Mouse (Mus musculus) gonadal fat pad, adult 2 months (tissue): ENCODE measurements around the gene Nrros. TPM values are rescaled to one million over a fixed set of nuclear protein-coding genes. Genes with fewer than 3 reads are reported as not detected.
"Not testable (repeated sequence)": the region's sequence is repeated elsewhere in the genome, so short reads cannot be mapped to it uniquely, and the experiment has no call there.

Source experiments
- DNase-seq: peaks from one replicate; pipeline ENCODE4 v3.0.0-alpha.2; 2012; ENCODE audit warnings: low read depth
- polyA plus RNA-seq: library from polyadenylated mRNA; depleted of rRNA; stranded (reverse); fragments of >200 nt; gene quantifications from 2 replicates; pipeline ENCODE4 v1.2.3, GENCODE M21; 2012; rRNA removed

Nrros gene
- polyA plus RNA-seq, 1 experiment: 28.9 TPM

DNA sequence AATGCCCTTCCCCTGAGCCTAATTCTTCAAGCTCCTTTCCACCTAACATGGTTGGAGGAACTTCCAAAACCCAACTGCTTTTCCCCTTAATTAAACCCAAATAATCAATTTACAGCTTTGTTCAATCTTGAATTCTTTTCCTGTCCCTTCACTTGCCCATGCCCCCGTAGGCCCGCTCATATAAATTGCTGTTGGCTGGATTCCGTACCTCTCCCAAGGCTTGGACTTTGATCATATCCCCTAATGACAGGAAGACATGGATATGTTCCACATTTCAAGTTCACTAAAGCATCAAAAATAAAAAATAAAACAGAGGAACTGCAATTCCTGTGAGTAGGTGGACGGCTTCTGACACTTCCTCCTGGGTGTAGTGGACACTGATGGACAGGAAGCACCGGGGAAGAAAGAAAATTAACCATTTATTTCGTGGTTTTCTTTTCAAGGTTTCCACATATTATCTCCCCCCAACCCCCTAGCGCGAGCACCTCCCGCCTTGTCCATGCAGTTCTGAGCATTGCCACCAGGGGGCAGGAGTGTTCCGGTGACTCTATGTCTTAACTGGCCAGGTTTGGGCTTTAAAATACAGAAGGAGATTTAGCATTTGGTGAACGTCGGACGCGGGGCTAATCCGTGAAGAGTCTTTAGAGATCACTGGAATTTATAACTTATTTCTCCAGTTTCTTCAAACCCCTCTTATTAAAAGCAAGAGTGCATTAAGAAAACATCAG is 50.3 kb downstream of the Nrros start:
- no peak for DNase-seq

DNA sequence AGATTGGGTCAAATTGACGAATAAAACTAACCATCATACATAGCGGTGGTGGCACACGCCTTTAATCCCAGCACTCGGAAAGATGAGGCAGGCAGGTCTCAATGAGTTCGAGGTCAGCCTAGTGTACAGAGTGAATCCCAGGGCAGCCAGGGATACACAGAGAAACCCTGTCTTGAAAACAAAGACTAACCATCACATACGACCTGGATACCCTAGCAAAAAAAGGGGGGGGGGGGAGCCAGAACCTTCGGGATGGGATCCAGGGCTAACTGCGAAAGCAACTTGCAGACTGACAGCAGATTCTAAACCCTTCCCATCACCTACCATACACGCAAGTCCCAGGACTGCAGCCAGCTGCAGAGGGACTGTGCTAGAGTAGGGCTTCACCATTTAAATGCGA is 51.0 kb downstream of the Nrros start:
- no peak for DNase-seq

DNA sequence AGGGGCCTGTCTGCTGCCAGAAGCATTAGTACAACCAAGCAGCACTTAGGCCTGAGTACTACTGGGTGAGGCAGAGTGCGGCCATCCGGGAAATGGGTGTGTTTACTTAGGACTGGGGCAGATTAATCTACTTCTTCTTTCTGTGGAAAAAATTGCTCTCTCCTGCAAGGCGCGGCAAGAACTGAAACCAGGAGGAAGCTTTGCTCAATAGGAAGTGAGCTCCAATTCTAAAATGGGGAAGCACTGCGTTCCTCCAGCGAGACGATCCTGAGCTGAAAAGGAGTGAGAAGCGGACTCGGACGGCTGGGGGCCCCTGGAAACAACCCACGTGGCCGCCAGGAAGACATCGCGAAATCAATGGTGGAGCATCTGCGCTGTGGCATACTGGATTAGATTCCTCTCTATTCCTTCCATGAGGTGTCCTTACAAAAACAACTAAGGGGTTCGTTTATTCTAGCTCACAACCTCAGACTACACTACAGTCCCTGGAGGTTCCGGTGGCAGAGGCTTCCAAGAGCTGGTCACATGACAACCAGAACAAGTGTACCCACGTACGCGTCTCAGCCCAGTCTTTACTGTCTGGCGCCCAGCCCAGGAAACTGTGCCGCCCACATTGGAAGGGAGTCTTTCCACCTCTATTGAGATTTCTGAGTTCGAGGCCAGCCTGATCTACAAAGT is 51.7 kb downstream of the Nrros start:
- no peak for DNase-seq

DNA sequence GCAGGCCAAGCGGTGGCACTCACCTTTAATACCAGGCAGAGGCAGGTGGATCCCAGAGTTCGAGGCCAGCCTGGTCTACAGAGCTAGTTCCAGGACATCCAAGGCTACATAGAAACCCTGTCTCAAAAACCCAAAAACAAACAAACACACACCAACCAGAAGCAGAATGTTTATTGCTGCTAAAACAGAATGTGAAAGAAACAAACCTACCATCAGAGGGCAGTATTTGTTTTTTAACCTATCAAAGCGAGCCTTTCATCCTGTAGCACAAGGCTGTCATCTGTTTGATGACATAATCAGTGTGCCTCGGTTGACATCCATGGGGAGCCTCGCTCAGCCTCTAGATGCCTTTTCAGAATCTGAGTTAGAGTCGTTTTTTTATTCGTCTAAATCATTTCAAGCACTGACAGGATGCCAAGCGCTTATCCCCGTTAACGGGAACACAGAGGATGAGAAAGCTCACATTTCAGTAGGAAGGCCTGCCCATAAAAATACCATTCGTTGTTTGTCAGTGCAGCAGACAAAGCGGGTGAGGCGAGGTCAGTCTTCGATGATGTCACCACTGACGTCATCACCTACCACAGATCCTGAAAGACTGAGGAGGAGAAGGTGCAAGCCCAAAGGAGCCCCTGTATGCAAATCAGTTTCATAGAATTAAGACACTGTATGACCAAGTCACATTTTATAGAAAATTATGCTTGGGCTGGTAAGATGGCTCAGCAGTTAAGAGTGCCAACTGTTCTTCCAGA is 54.3 kb downstream of the Nrros start:
- DNase-seq: no peak

DNA sequence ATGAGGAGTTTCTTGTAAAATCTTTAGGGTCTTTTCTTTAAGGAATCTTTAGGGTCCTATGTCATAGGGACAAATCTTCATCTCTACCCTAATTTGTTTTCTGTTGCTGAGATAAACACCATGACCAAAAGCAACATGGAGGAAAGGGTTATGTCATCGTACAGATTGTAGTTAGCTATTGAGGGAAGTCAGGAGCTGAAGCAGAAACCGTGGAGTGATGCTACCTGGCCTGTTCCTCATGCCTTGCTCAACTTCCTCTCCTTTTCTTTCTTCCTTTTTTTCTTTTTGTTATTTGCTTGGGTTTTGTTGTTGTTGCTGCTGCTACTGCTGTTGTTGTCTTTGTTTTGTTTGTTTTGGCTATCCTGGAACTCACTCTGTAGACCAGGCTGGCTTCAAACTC is 56.8 kb downstream of the Nrros start:
- DNase-seq: no peak

DNA sequence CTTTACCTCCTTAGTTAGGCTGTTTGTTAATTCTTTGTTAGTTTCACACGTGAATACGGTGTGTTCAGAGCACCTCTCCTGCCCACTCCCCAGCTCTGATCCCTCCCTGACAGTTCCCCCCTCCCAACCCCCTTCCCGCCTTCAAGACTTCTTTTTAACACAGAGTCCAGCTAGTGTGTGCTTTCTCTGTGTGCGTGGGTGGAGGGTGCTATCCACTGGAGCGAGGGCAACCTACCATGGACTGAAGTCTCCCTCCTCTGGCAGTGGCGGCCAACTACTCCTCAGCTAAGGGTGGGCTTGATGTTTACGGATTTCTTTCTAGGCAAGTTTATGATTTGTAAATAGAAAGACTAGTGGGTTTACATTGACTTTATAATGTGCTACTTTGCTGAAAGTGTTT is 57.2 kb downstream of the Nrros start:
- DNase-seq: no peak

DNA sequence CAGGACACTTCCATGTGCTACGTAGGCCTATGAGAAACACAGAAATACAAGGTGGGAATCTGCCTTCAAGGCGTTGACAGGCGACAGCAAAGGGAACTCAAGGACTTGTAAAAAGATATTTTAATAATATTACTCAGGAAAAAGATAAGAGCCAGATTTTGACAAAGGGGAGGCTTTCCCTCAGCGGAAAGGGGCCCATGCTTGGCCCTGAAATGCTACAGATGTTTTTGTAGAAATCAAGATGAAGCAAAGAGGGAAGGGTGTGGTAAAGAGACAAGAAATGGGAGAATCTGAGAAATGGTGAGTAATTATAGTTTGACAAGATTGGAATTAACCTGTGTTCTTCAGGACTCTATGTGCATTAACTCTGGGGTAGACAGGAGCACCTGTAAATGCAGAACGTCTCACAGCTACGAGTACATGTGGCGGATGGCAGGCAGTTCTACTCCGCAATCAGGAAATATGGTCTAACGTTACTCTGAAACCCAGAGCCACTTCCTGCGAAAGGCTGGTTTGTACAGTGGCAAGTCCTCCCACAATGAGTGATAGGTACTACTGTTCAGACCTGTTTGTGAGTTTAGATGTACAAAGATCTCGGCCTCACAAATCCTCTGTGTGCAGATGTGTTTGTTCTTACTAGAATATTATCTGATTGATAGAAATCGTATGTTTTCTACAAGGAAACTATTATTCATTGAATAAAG is 57.9 kb downstream of the Nrros start:
- DNase-seq: no peak

DNA sequence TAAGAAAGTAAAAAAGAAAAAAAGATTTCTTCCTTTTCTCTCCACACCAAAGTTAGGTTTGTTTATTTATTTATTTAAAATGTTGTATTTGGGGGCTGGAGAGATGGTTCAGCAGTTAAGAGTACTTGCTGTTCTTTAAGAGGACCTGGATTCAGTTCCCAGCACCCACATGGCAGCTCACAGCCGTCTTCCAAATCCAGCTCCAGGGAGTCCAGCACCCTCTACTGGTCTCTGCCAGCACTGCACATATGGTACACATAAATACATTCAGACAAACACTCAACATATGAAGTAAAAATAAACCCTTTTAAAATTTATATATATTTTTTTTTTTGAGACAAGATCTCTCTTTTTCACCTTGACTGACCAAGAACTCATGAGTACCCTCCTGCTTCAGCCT is 59.7 kb downstream of the Nrros start:
- DNase-seq: no peak

DNA sequence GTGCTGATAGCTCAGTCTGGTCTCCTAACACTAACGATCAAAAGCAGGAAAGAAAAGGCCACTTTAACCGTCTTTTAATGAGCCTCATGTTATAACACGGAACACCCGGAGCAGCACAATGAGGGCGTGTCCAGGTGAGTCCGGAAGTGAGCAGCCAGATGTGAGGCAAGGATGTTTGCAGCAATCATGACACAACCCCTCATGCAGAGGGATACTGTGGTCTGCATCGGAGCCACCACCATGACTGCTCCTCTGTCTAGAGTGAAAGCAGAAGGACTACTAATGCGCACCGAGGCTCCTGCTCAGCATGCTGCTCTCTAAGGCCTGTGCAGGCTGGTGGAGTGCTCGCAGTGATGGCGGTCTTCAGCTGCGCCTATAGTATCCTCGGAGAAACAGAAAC is 63.1 kb downstream of the Nrros start:
- DNase-seq: no peak

DNA sequence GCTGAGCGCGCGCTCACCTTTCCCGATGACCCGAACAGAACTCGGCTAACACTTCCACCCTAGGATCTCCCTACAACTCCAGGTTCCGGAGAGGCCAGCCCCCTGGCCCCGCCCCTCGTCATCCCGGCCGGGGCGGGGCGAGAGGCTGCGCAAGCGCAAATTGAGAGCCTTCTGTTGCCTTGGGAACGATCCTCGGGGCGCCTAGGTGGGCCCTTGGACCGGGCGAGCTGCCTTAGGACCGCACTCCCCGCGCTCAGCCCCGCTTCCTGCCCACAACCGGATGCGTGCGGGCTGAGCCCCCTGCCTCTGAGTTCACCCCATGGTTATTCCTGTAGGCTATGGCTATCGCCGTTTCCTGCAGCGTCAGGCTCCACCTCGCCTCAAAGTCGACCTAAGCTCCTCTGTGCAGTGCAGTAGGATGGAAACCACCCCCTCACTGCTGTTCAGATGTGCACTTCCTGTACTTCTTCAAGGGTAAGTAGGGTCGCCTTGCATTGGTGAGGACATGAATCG is 65.7 kb downstream of the Nrros start, which contains the start of the genes Pigx and Cep19:
TSS of gene Pigx (minus strand) at position 103 of the 513 bp plus-strand sequence.
TSS of gene Cep19 (plus strand) at position 163 of the 513 bp plus-strand sequence.
- no peak for DNase-seq

DNA sequence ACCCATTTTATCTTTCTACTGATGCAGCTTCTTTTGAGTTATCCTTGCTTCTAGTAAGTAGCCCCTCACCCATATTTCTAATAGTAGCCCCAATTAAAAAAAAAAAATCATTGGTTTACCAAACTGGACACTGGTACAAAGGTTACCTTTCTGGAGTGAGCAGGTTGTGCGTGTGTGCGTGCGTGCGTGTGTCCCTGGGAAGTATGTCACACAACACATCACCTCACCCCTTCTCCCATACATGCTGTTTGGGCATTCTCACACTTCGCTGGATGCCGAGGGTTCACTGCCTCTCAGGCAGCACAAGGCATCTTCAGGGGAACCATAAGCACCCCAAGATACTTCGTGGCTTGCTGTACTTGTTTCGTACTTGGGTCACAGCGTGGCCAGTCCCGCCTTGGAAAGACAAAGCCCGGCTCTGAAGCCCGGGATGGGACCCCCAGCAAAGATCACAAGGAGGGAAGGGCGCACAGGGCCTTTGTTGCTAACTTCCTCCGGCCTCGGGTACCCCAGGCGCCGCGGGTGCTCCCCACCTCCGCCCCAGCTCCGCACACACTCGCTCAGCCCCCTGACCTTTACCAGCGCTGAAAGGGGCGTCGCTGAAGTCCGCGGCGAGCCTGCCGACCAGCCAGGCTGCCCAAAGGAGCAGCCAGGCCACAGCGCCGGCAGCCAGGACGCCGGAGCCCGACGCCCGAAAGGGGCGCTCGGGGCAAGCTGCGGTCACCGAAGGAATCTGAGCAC is 66.3 kb downstream of the Nrros start:
- DNase-seq: no peak

DNA sequence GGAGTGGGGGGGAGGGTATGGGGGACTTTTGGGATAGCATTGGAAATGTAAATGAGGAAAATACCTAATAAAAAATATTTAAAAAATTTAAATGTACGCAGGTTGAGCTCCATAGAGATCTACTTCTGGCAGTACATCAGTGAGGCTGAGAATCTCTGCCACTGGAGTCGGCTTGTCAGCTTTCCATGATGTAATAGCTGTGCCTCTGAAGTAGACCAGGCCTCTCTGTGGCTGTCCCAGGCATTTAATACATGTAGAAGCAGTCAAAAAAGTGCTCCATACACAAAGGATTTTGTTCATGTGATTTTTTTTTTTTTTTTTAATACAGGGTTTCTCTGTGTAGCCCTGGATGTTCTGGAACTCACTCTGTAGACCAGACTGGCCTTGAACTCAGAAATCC is 67.6 kb downstream of the Nrros start:
- not testable (repeated sequence) for DNase-seq

Other genes with a start within 250 kb of the Nrros start
- gene Pigz, start 231.7 kb downstream of the Nrros start, polyA plus RNA-seq: 3.3 and 4.1 TPM in 2 replicates
- 48.7 and 49.8 TPM in 2 replicates for gene 0610012G03Rik, start 217.1 kb downstream of the Nrros start, polyA plus RNA-seq
- 14.5 and 36.0 TPM in 2 replicates for gene Ncbp2, start 217.1 kb downstream of the Nrros start, polyA plus RNA-seq
- 8.4 and 8.6 TPM in 2 replicates for gene Senp5, start 162.3 kb downstream of the Nrros start, polyA plus RNA-seq
- gene Pak2, start 86.3 kb downstream of the Nrros start, polyA plus RNA-seq: 18.0 and 26.2 TPM in 2 replicates
- 32.4 and 36.9 TPM in 2 replicates for gene Pigx, start 65.9 kb downstream of the Nrros start, polyA plus RNA-seq
- 7.9 and 8.5 TPM in 2 replicates for gene Cep19, start 65.8 kb downstream of the Nrros start, polyA plus RNA-seq
- not detected in 2 replicates for gene Bex6, start 14.2 kb upstream of the Nrros start, polyA plus RNA-seq
- gene Fbxo45, start 81.6 kb upstream of the Nrros start, polyA plus RNA-seq: 6.8 and 8.6 TPM in 2 replicates
- gene Wdr53, start 81.6 kb upstream of the Nrros start, polyA plus RNA-seq: 9.1 and 9.5 TPM in 2 replicates
- gene Smco1, start 105.9 kb upstream of the Nrros start, polyA plus RNA-seq: not detected in 2 replicates
- 7.6 and 12.0 TPM in 2 replicates for gene Rnf168, start 111.9 kb upstream of the Nrros start, polyA plus RNA-seq
- gene Ubxn7, start 166.7 kb upstream of the Nrros start, polyA plus RNA-seq: 10.9 and 22.6 TPM in 2 replicates
- gene Tm4sf19, start 234.9 kb upstream of the Nrros start, polyA plus RNA-seq: 0.27 and 0.60 TPM in 2 replicates